Mouse (Mus musculus) T-helper 17 cell (primary cell): Measurements from ENCODE around the gene Kcnab1.

Source experiments
- in situ Hi-C, 2 experiments: fragments of 300-600 bp; cut with MboI, MseI; formaldehyde crosslinking; loops; 1 replicate in 1 of 2; 2 replicates in 1 of 2; pipeline ENCODE4 v1.15.1; 2025; ENCODE audit warnings: high pct_unique_total_duplicates in 2 of 2

The Kcnab1 gene

DNA sequence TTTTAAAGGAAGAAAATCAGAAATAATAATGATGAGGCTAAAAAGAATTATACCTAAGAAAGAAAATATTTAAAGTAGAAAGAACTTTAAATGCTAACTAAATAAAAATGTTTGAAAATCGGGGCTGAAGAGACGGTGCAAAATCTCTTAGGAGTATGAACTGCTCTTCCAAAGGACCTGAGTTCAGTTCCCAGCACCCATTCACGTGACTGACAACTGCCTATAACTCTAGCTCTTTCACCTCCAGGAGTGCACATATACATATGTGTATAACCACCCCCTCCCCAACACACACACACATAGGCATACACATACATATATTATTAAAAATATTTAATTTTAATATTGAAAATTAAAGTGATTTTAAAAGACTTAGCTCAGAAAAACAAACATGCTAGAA, 288.4 kb downstream of the Kcnab1 start:
- in situ Hi-C loops: loop anchor here in 1 of 2 experiments (10.0 to 25.0 kb wide), 3 partner anchors 107 to 1410 kb away; partner anchors contain the start of gene Gmps

GRCm38 (mm10) chr3:65405781-65406180, 296.6 kb downstream of the Kcnab1 start:
- in situ Hi-C loops: no loop called here

DNA sequence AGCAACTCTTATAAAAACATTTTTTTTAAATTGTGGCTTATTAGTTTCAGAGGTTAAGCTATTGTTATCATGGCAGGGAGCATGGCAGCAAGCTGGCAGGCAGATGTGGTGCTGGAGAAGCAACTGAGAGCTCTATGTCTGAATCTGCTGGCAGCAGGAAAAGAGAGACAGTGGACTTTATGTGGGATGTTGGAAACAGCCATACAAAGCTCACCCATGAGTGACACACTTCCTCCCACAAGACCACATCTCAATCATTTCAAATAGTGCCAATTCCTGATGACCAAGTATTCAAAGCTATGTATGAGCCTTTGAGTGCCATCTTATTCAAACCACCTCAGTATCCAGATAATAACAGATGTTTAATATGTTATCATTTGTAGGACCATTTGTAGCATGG, 298.7 kb downstream of the Kcnab1 start:
- in situ Hi-C loops: no loop called here

DNA sequence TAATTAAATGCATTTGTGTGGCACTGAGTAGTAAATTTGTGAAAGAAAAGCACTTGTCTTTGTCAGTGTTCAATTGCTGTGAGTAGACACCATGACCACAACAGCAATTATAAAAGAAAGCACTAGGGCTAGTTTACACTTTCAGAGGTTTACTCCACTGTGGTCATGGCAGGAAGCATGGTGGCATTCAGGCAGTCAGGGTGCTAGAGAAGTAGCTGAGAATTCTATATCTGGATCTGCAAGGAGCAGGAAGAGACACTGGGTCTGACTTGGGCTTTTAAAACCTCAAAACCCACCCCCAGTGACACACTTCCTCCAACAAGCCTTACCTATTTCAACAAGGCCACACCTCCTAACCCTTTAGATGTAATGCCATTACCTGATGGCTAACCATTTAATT, 307.4 kb downstream of the Kcnab1 start:
- in situ Hi-C loops: no loop called here

DNA sequence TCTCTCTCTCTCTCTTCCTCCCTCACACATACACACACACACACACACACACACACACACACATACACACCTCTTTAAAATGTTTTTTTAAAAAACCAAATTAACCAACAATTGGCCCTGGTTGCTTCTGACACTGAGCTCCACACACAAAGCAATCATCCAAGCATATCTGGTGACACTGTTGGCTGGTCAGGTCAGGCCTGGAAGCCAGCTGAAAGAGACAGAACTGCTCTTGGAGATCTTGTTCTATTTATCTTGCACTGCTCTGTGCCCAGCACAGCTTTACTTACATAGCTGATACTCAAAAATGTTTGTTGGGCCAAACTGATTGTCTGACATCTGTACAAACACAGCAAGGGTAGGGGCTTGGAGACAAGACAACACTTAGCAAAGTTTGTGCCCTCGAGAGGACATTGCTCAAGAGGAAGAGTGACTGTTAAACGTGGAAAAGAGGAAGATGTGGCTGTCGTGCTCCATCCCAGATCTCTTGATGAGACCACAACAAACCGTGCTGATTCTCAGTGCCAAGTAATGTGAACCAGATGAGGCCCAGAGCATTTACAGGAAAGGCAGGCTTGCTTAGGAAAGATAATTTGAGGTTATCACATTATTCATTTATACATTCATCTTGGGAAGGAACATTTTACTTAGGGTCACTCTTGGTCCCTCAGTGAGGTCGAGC, 308.9 kb downstream of the Kcnab1 start:
- in situ Hi-C loops: no loop called here

GRCm38 (mm10) chr3:65419706-65420105, 310.5 kb downstream of the Kcnab1 start:
- in situ Hi-C loops: no loop called here
